Mouse (Mus musculus) cerebellum, postnatal 36 days (tissue): ENCODE data around the gene Samd14.

ENCODE experiments used
- DNase-seq, 2 experiments: peaks; one replicate each; pipeline ENCODE4 v3.0.0; 2021 to 2022; ENCODE audit warnings: mixed read lengths in 2 of 2

Gene Samd14

DNA sequence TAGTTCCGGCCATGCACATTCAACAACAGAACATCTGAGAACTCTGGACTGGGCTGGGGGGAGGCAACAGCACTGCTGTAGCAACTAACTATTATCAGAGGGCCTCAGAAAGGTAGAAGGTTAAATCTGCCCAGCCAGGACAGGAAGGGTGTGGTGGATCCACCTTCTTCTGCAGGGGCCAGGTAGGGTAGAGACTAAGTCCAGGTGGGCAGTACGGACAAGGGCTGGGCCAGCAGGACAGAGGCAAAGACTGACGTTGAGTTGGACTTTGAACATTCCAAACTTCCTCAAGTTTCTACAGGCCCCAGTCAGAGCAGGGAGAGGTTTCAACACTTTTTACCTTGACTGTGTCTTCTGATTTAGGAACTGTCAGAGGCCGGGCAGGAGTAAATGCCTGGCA lies 65.0 kb downstream of the Samd14 start:
- no peak for DNase-seq

DNA sequence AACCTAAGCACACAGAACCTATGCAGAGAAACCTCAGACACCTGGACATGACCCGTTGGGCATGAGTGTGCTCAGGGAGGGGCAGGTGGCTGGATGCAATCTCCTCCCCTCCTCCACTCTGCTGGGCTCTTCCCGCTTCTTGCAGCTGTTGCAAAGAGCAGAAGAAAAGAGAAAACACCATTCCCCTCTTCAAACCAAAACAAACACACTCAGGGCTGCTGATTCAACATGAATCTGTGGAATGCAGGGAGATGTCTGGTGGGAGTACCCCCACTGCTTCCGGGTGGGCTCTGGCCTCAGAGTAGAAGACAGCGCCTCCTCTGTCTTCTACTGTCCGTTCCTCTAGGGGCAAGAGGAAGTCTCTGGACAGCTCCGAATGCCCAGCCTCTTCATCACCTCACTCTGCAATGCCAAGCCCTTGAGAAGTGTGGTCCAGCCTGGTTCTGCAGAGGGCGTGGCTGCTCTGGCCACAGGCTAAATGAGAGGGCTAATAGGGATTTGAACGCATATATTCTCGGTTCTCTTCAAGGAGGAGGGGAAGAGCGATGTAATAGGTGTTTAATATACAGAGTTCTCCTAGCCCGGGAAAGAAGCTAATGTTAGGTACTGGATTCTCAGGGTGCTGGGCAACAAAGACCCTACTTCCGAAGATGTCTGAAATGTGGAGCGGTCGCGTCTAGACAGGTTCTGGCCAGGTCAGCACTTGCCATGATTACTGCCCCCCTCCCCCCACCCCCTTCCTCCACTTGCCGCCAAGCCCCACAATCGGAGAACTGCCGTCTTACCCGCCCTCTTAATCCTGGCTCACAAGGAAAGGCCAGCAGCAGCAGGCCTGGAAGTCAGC lies 65.7 kb downstream of the Samd14 start:
- DNase-seq, result no peak
